Mouse (Mus musculus): ENCODE results near the gene Cav1. TPM values are rescaled to one million over a fixed set of nuclear protein-coding genes. Genes with fewer than 3 reads are reported as not detected.
A peak's percentile ranks its signal among the peaks of the same experiment; 100 is the strongest.

Gene Cav1
- polyA plus RNA-seq (2015; fragmentation: Nextera tagmentation; extraction: Ambion mirVana) = 245 and 304 TPM in 2 replicates

- Histone ChIP-seq H3K4me1 (peaks cover 22% of the 10 kb centered on the region), H3K27ac (peak within 1 kb of the TSS; percentile 84), H3K9ac (peak within 1 kb of the TSS; percentile 54), H3K9me3 (no peaks in the 10 kb centered on the region), H3K4me3 (peak within 1 kb of the TSS; percentile 47), H3K36me3 (no peaks in the 10 kb centered on the region), H3K27me3 (0 out of 2 replicates have a peak, but pooled peaks cover 11% of the 10 kb centered on the region), H3K4me2 (peak within 1 kb of the TSS; percentile 82)
- peak; percentile 78 for ATAC-seq (ENCODE audit: insufficient number of reproducible peaks, low FRiP score, low TSS enrichment, low read depth)
- WGBS = under 1% methylated on average over 26 of the region's 26 CpGs
These were observed at the start of gene Cav1 for GRCm38 (mm10) chr6:17305954-17306601. Gene Cav1 (plus strand): TSS chr6:17306335.

GRCm38 (mm10) chr6:17258142-17258541 is 48.0 kb upstream of the Cav1 start:
- Histone ChIP-seq H3K4me2 (no peak overlapping the region), H3K27me3 (no peaks in the 10 kb centered on the region), H3K4me3 (no peak overlapping the region), H3K27ac (no peak overlapping the region), H3K4me1 (no peaks in the 10 kb centered on the region), H3K9me3 (no peaks in the 10 kb centered on the region), H3K36me3 (no peaks in the 10 kb centered on the region), H3K9ac (no peak overlapping the region)
- WGBS = 65% methylated on average over 1 of the region's 1 CpGs
- no peak for ATAC-seq (ENCODE audit: insufficient number of reproducible peaks, low FRiP score, low TSS enrichment, low read depth)

- no peaks in the 10 kb centered on the region for H3K27me3 ChIP-seq
- no peaks in the 10 kb centered on the region for H3K36me3 ChIP-seq
- no peaks in the 10 kb centered on the region for H3K4me1 ChIP-seq
- ATAC-seq (ENCODE audit: insufficient number of reproducible peaks, low FRiP score, low TSS enrichment, low read depth) = no peak
- no peak overlapping the region for H3K4me2 ChIP-seq
- H3K27ac ChIP-seq = peak overlapping the region; percentile 22; the same call in 1 of the 2 replicates
- WGBS = 85% methylated on average over 1 of the region's 1 CpGs
- H3K9ac ChIP-seq = no peak overlapping the region
- no peak overlapping the region for H3K4me3 ChIP-seq
- no peaks in the 10 kb centered on the region for H3K9me3 ChIP-seq
These were observed 47.2 kb upstream of the Cav1 start for GRCm38 (mm10) chr6:17258911-17259310.

- WGBS = 45% methylated on average over 2 of the region's 2 CpGs
- no peaks in the 10 kb centered on the region for H3K9me3 ChIP-seq
These were observed 43.3 kb upstream of the Cav1 start for GRCm38 (mm10) chr6:17262786-17263185.

GRCm38 (mm10) chr6:17265043-17265442 is 41.1 kb upstream of the Cav1 start:
- Histone ChIP-seq H3K9me3 (no peaks in the 10 kb centered on the region), H3K27ac (no peak overlapping the region), H3K9ac (no peak overlapping the region), H3K27me3 (no peaks in the 10 kb centered on the region), H3K4me2 (no peak overlapping the region), H3K36me3 (no peaks in the 10 kb centered on the region), H3K4me3 (no peak overlapping the region), H3K4me1 (0 out of 2 replicates have a peak, but pooled peaks cover 4% of the 10 kb centered on the region)
- no peak for ATAC-seq (ENCODE audit: insufficient number of reproducible peaks, low FRiP score, low TSS enrichment, low read depth)
- WGBS = 67% methylated on average over 4 of the region's 4 CpGs

More at GRCm38 (mm10) chr6:17262786-17263185, 43.3 kb upstream of the Cav1 start:
- Histone ChIP-seq H3K9ac (no peak overlapping the region), H3K27ac (no peak overlapping the region), H3K4me2 (no peak overlapping the region), H3K4me1 (0 out of 2 replicates have a peak, but pooled peaks cover 4% of the 10 kb centered on the region), H3K27me3 (no peaks in the 10 kb centered on the region), H3K4me3 (no peak overlapping the region), H3K36me3 (no peaks in the 10 kb centered on the region)
- ATAC-seq (ENCODE audit: insufficient number of reproducible peaks, low FRiP score, low TSS enrichment, low read depth) = no peak

- Histone ChIP-seq H3K36me3 (no peaks in the 10 kb centered on the region), H3K9me3 (no peaks in the 10 kb centered on the region), H3K27me3 (no peaks in the 10 kb centered on the region), H3K4me3 (no peak overlapping the region), H3K4me2 (no peak overlapping the region), H3K27ac (no peak overlapping the region), H3K4me1 (0 out of 2 replicates have a peak, but pooled peaks cover 4% of the 10 kb centered on the region), H3K9ac (no peak overlapping the region)
- WGBS = 61% methylated on average over 3 of the region's 3 CpGs
- no peak for ATAC-seq (ENCODE audit: insufficient number of reproducible peaks, low FRiP score, low TSS enrichment, low read depth)
These were observed 39.7 kb upstream of the Cav1 start for GRCm38 (mm10) chr6:17266466-17266865.

GRCm38 (mm10) chr6:17278366-17278765 is 27.8 kb upstream of the Cav1 start:
- no peak for ATAC-seq (ENCODE audit: insufficient number of reproducible peaks, low FRiP score, low TSS enrichment, low read depth)
- WGBS = 84% methylated on average over 3 of the region's 3 CpGs
- Histone ChIP-seq H3K27me3 (0 out of 2 replicates have a peak, but pooled peaks cover 4% of the 10 kb centered on the region), H3K27ac (no peak overlapping the region), H3K4me1 (peaks cover 16% of the 10 kb centered on the region), H3K9ac (no peak overlapping the region), H3K9me3 (no peaks in the 10 kb centered on the region), H3K36me3 (no peaks in the 10 kb centered on the region), H3K4me3 (no peak overlapping the region), H3K4me2 (no peak overlapping the region)

GRCm38 (mm10) chr6:17280939-17281756 is 25.0 kb upstream of the Cav1 start, which contains the start of gene Cav2:
Gene Cav2 (plus strand): TSS chr6:17281185.
- H3K4me2 ChIP-seq = peak within 1 kb of the TSS; percentile 89
- H3K27me3 ChIP-seq = 0 out of 2 replicates have a peak, but pooled peaks cover 4% of the 10 kb centered on the region
- H3K9ac ChIP-seq = peak within 1 kb of the TSS; percentile 44
- H3K36me3 ChIP-seq = no peaks in the 10 kb centered on the region
- peak; percentile 74; the same call in 1 of the 2 replicates for ATAC-seq (ENCODE audit: insufficient number of reproducible peaks, low FRiP score, low TSS enrichment, low read depth)
- peak within 1 kb of the TSS; percentile 52 for H3K4me3 ChIP-seq
- H3K27ac ChIP-seq = peak within 1 kb of the TSS; percentile 81
- no peaks in the 10 kb centered on the region for H3K9me3 ChIP-seq
- WGBS = under 1% methylated on average over 40 of the region's 40 CpGs
- peaks cover 16% of the 10 kb centered on the region for H3K4me1 ChIP-seq

- peak overlapping the region; percentile 89 for H3K4me2 ChIP-seq
- peak overlapping the region; percentile 44; the same call in 1 of the 2 replicates for H3K9ac ChIP-seq
- 0 out of 2 replicates have a peak, but pooled peaks have one; percentile 10 for ATAC-seq (ENCODE audit: insufficient number of reproducible peaks, low FRiP score, low TSS enrichment, low read depth)
- H3K36me3 ChIP-seq = no peaks in the 10 kb centered on the region
- H3K4me1 ChIP-seq = peaks cover 16% of the 10 kb centered on the region
- H3K9me3 ChIP-seq = no peaks in the 10 kb centered on the region
- WGBS = 23% methylated on average over 8 of the region's 8 CpGs
- H3K27me3 ChIP-seq = 0 out of 2 replicates have a peak, but pooled peaks cover 4% of the 10 kb centered on the region
- H3K4me3 ChIP-seq = peak overlapping the region; percentile 52
- peak overlapping the region; percentile 81 for H3K27ac ChIP-seq
These were observed 24.4 kb upstream of the Cav1 start for GRCm38 (mm10) chr6:17281757-17282092.

GRCm38 (mm10) chr6:17282159-17282558 is 24.0 kb upstream of the Cav1 start:
- Histone ChIP-seq H3K4me1 (peaks cover 16% of the 10 kb centered on the region), H3K9ac (no peak overlapping the region), H3K4me2 (peak overlapping the region; percentile 89), H3K9me3 (no peaks in the 10 kb centered on the region), H3K36me3 (no peaks in the 10 kb centered on the region), H3K27ac (peak overlapping the region; percentile 81), H3K27me3 (0 out of 2 replicates have a peak, but pooled peaks cover 4% of the 10 kb centered on the region), H3K4me3 (peak overlapping the region; percentile 52)
- ATAC-seq (ENCODE audit: insufficient number of reproducible peaks, low FRiP score, low TSS enrichment, low read depth) = no peak
- WGBS = 29% methylated on average over 5 of the region's 5 CpGs

- H3K4me2 ChIP-seq = no peak overlapping the region
- H3K4me1 ChIP-seq = peaks cover 16% of the 10 kb centered on the region
- no peak overlapping the region for H3K9ac ChIP-seq
- no peak overlapping the region for H3K27ac ChIP-seq
- no peak for ATAC-seq (ENCODE audit: insufficient number of reproducible peaks, low FRiP score, low TSS enrichment, low read depth)
- 81% methylated on average over 3 of the region's 3 CpGs for WGBS
- no peaks in the 10 kb centered on the region for H3K36me3 ChIP-seq
- 0 out of 2 replicates have a peak, but pooled peaks cover 4% of the 10 kb centered on the region for H3K27me3 ChIP-seq
- H3K9me3 ChIP-seq = no peaks in the 10 kb centered on the region
- H3K4me3 ChIP-seq = no peak overlapping the region
These were observed 22.3 kb upstream of the Cav1 start for GRCm38 (mm10) chr6:17283834-17284233.

- Histone ChIP-seq H3K27me3 (no peaks in the 10 kb centered on the region), H3K36me3 (no peaks in the 10 kb centered on the region), H3K27ac (no peak overlapping the region), H3K9ac (no peak overlapping the region), H3K4me3 (no peak overlapping the region), H3K4me1 (peaks cover 7% of the 10 kb centered on the region), H3K4me2 (no peak overlapping the region), H3K9me3 (no peaks in the 10 kb centered on the region)
- ATAC-seq (ENCODE audit: insufficient number of reproducible peaks, low FRiP score, low TSS enrichment, low read depth) = no peak
- 67% methylated on average over 4 of the region's 4 CpGs for WGBS
These were observed 19.8 kb upstream of the Cav1 start for GRCm38 (mm10) chr6:17286381-17286780.

Data from limb, embryonic 15.5 days (tissue).